Comparison of ENCODE assay signal across 30 mouse cellular contexts in genomic region chr19:25283665-25284064, GRCm38 (mm10). TPM values are rescaled to one million over a fixed set of nuclear protein-coding genes. Genes with fewer than 3 reads are reported as not detected.
"Had no signal": no experiment of that assay in that cellular context is flagged by ENCODE, and none has a peak within 500 bp of the region (broad histone marks: within the 10 kb centered on the region; RNA-seq: fewer than 3 reads in every experiment).

No protein-coding gene starts in this region.

- ATAC-seq: forebrain, embryonic 13.5 days; forebrain, embryonic 14.5 days; forebrain, embryonic 15.5 days; forebrain, embryonic 16.5 days; forebrain, postnatal 0 days had no signal

- H3K27me3 ChIP-seq: embryonic facial prominence, embryonic 12.5 days; embryonic facial prominence, embryonic 13.5 days; embryonic facial prominence, embryonic 15.5 days; forebrain, embryonic 12.5 days had no signal

- H3K4me3 ChIP-seq: embryonic facial prominence, embryonic 10.5 days; embryonic facial prominence, embryonic 12.5 days; embryonic facial prominence, embryonic 13.5 days; embryonic facial prominence, embryonic 15.5 days; erythroblast, embryonic 14.5 days; forebrain, embryonic 10.5 days; forebrain, embryonic 12.5 days; forebrain, embryonic 13.5 days; forebrain, embryonic 15.5 days; gastrocnemius, adult 2 months had no signal

- H3K4me1 ChIP-seq: embryonic facial prominence, embryonic 12.5 days had no signal

- H3K4me2 ChIP-seq: embryonic facial prominence, embryonic 12.5 days; embryonic facial prominence, embryonic 13.5 days; embryonic facial prominence, embryonic 15.5 days; forebrain, embryonic 12.5 days; forebrain, embryonic 13.5 days; forebrain, embryonic 15.5 days had no signal

- DNase-seq: cerebellum, adult 2 months; cerebellum, adult 8-10 months; cerebellum, adult 9-10 months; cerebellum, adult 9-11 months; cerebellum, postnatal 10 days; cerebellum, postnatal 14 days; cerebellum, postnatal 25 days; cerebellum, postnatal 36 days; embryo, embryonic 11 days; forebrain, postnatal 0 days; gastrocnemius, adult 2 months; gastrocnemius, postnatal 10 days; gastrocnemius, postnatal 14 days; gastrocnemius, postnatal 25 days; gastrocnemius, postnatal 36 days; heart, adult 11 months; heart, adult 18-20 months had no signal

- H3K9ac ChIP-seq: embryonic facial prominence, embryonic 12.5 days; embryonic facial prominence, embryonic 13.5 days; embryonic facial prominence, embryonic 15.5 days; forebrain, embryonic 12.5 days; forebrain, embryonic 13.5 days; forebrain, embryonic 15.5 days; forebrain, postnatal 0 days had no signal

- H3K36me3 ChIP-seq: embryonic facial prominence, embryonic 10.5 days; embryonic facial prominence, embryonic 12.5 days; embryonic facial prominence, embryonic 13.5 days; embryonic facial prominence, embryonic 15.5 days; forebrain, embryonic 12.5 days; forebrain, embryonic 15.5 days had no signal

- H3K9me3 ChIP-seq: embryonic facial prominence, embryonic 10.5 days; embryonic facial prominence, embryonic 12.5 days; embryonic facial prominence, embryonic 13.5 days; embryonic facial prominence, embryonic 15.5 days; forebrain, embryonic 12.5 days; forebrain, embryonic 13.5 days; forebrain, embryonic 15.5 days had no signal

- H3K27ac ChIP-seq: embryonic facial prominence, embryonic 10.5 days; embryonic facial prominence, embryonic 12.5 days; embryonic facial prominence, embryonic 13.5 days; embryonic facial prominence, embryonic 15.5 days; forebrain, embryonic 10.5 days; forebrain, embryonic 12.5 days; forebrain, embryonic 13.5 days; forebrain, embryonic 15.5 days; gastrocnemius, adult 2 months had no signal

RNA-seq across cellular contexts. Expression of gene Kank1, which starts 46.9 kb away (rescaled TPM):
- total RNA-seq: common myeloid progenitor, adult 5-6 weeks; granulocyte monocyte progenitor cell, adult 5-6 weeks had no signal
- polyA plus RNA-seq: erythroblast, embryonic 14.5 days had no signal
